Mouse (Mus musculus) kidney, adult 2 months (tissue): Measurements from ENCODE around the gene Pdzd2. TPM values are rescaled to one million over a fixed set of nuclear protein-coding genes. Genes with fewer than 3 reads are reported as not detected.

Experiments
- DNase-seq: peaks from one replicate; pipeline ENCODE4 v3.0.0; 2021
- H3K27ac ChIP-seq: fragments of 200-500 bp; 2 replicates; pipeline ENCODE4 v1.5.1; 2012; ENCODE audit warnings: low read depth, low read length, control low read depth, inconsistent platforms; ENCODE audit not compliant: insufficient read depth
- H3K27me3 ChIP-seq: fragments of 200-500 bp; replicated peaks from 2 replicates; pipeline ENCODE4 v1.6.1; 2012; ENCODE audit warnings: mild to moderate bottlenecking, moderate library complexity, low read length, inconsistent platforms; ENCODE audit not compliant: control insufficient read depth, insufficient read depth
- H3K36me3 ChIP-seq: fragments of 200-500 bp; 2 replicates; pipeline ENCODE4 v1.6.1; 2012; ENCODE audit warnings: mild to moderate bottlenecking, moderate library complexity, low read length, inconsistent platforms; ENCODE audit not compliant: control insufficient read depth, insufficient read depth
- H3K4me1 ChIP-seq: fragments of 200-500 bp; 2 replicates; pipeline ENCODE4 v1.6.1; 2011; ENCODE audit warnings: low read length; ENCODE audit not compliant: control insufficient read depth, insufficient read depth
- H3K4me3 ChIP-seq: fragments of 200-500 bp; 2 replicates; pipeline ENCODE4 v1.5.1; 2011; ENCODE audit warnings: mild to moderate bottlenecking, low read depth, low read length, control low read depth; ENCODE audit not compliant: insufficient read depth
- CTCF ChIP-seq: fragments of 200-500 bp; conservative IDR thresholded peaks from 2 replicates; pipeline ENCODE4 v1.5.1; 2011; ENCODE audit warnings: low read depth, mild to moderate bottlenecking, control low read depth, low read length, moderate library complexity, mixed read lengths; ENCODE audit not compliant: insufficient read depth, insufficient read length
- POLR2A ChIP-seq: fragments of 200-500 bp; IDR thresholded peaks from one replicate; pipeline ENCODE4 v1.6.1; 2011; ENCODE audit warnings: low read depth, low read length, control low read depth
- WGBS: fragments of 180-500 bp; shearing (Covaris S2); methylation state at CpG from one replicate; pipeline ENCODE4 v1.1.7; 2018; 5-methylcytosine and 5-hydroxymethylcytosine counted together
- polyA plus RNA-seq: library from polyadenylated mRNA; depleted of rRNA; stranded (reverse); fragments of >200 nt; gene quantifications from 2 replicates; pipeline ENCODE4 v1.2.3, GENCODE M21; 2012

Gene Pdzd2
- polyA plus RNA-seq, 1 experiment = 16.5 TPM

DNA sequence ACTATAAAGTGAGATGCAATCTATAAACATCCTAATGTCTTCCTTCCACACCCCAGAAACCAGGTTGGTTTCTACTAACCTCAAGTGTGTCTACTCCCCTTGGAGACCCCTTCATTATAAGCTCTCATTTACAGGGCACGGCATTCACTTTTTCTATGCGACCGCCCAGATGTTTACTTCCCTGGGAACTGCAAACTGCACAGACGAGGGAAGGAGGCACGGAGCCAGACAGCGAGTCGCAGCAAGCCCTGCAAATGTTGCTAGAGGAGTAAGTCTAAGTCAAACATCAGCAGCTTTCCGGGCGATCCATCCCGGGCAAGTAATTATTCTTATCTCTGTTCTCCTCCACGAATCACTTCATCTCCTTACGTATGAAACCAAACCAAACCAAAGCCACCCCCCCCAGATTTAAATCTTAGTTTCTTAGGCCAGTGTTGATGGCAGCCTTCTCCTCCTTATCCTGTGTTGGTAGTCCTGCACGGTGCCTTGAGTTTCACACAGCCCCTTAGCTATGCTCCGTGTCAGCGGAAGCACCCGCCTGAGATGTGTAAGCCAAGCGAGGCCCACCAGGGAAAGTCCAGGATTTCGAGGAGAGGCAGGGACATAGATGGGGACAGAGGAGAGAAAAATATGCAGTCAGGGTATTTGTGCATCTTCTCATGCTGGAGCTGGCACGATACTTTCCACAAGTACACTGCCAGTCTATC, 305.7 kb downstream of the Pdzd2 start:
- 54% methylated on average over 19 of the region's 19 CpGs for WGBS
- H3K4me1 ChIP-seq = peaks cover 17% of the 10 kb centered on the region

DNA sequence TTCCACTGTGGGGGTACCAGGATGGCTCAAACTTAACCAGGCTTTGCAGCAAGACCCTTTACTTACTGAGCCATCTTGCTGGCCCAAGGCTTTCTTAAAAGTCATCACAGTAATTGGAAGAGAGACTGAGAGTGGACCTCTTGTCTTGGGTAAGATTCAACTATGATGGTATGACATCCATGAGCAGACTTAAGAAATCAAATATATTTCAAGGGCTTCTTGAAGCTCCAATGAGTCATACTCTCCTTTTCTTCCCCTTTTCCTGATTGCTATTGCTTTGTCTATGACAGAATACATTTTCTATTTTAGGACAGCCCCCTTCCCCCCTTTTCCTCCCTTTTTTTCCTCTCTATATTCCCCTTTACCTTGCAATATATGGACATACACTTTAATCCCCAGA, 306.8 kb downstream of the Pdzd2 start:
- no peak for DNase-seq
- H3K27ac ChIP-seq = no peak overlapping the region
- H3K4me1 ChIP-seq = peaks cover 17% of the 10 kb centered on the region
- no peak overlapping the region for H3K4me3 ChIP-seq
- no peaks in the 10 kb centered on the region for H3K27me3 ChIP-seq
- no peaks in the 10 kb centered on the region for H3K36me3 ChIP-seq
- TF ChIP-seq CTCF (no peak), POLR2A (no peak)

More for the DNA sequence above, 305.7 kb downstream of the Pdzd2 start:
- Histone ChIP-seq H3K27ac (no peak overlapping the region), H3K36me3 (no peaks in the 10 kb centered on the region), H3K27me3 (no peaks in the 10 kb centered on the region), H3K4me3 (no peak overlapping the region)
- TF ChIP-seq CTCF = no peak
- no peak for TF ChIP-seq POLR2A
- DNase-seq = no peak

DNA sequence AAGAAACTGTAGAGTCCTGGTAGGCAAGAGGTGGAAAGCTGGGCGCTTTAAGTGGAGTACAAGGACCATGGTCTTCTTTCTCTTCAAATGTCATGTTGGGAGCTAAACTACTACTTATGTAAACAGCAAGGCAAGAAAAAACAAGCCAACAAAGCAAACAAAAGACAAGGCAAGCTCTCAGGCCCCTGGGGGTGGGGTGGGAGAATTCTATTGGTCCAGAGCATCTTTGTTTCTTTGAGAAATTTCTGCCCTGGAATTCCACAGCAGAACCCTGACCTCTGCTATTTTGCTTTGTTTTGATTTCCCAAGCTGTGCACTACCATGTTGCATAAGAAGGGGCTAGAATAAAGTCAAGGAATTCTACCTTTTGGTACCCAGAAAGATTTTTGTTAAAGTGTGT, 307.4 kb downstream of the Pdzd2 start:
- no peaks in the 10 kb centered on the region for H3K27me3 ChIP-seq
- H3K36me3 ChIP-seq = no peaks in the 10 kb centered on the region
- no peak overlapping the region; the same call in 1 of the 2 replicates for H3K27ac ChIP-seq
- DNase-seq = peak; percentile 56
- TF ChIP-seq POLR2A (no peak), CTCF (no peak)
- peaks cover 17% of the 10 kb centered on the region for H3K4me1 ChIP-seq
- 95% methylated on average over 1 of the region's 1 CpGs for WGBS
- no peak overlapping the region for H3K4me3 ChIP-seq

DNA sequence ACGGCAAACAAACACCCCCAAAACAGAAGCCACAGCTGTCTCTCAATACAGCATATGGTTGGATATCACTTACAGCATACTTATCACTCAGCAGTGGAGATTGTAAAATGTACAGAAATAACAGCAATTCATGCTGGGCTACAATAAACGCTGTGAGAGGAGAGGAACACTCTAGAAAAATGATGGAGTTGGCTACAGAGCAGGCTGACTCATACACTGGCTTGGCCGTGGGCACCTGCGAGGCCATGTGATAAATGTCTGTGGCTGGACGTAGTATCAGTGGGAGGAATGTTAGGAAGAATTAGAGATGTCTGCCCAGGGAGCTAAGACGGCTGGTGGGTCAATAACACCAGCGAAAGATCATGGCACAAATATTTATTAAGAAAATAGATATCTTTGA, 308.0 kb downstream of the Pdzd2 start:
- no peak for DNase-seq
- H3K36me3 ChIP-seq = no peaks in the 10 kb centered on the region
- H3K27me3 ChIP-seq = no peaks in the 10 kb centered on the region
- peaks cover 17% of the 10 kb centered on the region for H3K4me1 ChIP-seq
- H3K4me3 ChIP-seq = no peak overlapping the region
- H3K27ac ChIP-seq = no peak overlapping the region
- no peak for TF ChIP-seq POLR2A
- WGBS = 56% methylated on average over 7 of the region's 7 CpGs

DNA sequence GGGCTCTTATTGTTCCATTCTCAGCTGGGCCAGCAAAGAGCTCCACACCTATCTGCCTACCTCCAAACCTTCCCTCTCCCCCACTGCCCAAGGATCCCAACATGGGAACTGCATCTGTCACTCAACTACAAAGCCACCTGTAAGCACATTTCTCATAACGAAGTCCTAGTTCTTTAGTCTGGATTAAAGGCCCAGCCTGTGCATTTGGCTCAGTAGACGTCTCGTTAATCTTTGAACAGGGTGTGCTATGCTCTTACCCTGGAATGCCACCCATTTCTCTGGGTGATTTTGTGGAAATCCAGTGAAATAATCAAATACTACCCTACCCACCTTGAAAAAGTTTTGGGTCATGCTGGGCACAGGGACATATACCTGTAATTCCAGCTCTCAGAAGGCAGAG, 308.5 kb downstream of the Pdzd2 start:
- H3K4me1 ChIP-seq = peaks cover 17% of the 10 kb centered on the region
- no peak for TF ChIP-seq POLR2A
- no peak for TF ChIP-seq CTCF
- H3K27ac ChIP-seq = no peak overlapping the region; the same call in 1 of the 2 replicates

DNA sequence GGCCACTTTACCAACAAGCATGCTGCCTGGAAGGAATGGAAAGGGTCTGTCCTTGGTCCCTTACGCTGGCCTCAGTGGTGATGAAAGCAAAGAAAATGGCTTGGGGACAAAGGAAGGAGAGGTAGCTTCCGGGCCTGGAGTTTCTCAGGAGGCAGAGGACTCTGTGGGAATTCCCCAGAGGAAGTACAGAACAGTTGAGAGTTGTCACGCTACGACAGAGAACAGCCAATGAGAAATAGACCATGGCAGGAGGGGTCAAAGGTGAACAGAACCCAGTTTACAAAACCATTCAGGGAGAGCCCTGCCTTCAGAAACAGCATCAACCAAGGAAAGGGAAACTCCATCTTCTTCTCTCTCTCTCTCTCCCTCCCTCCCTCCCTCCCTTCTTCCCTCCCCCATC, 309.1 kb downstream of the Pdzd2 start:
- Histone ChIP-seq H3K27ac (no peak overlapping the region), H3K27me3 (no peaks in the 10 kb centered on the region), H3K36me3 (no peaks in the 10 kb centered on the region), H3K4me3 (no peak overlapping the region), H3K4me1 (peaks cover 17% of the 10 kb centered on the region)
- 47% methylated on average over 4 of the region's 4 CpGs for WGBS
- TF ChIP-seq POLR2A (no peak), CTCF (no peak)
- peak; percentile 31 for DNase-seq

More for the DNA sequence above, 308.5 kb downstream of the Pdzd2 start:
- DNase-seq = peak; percentile 70
- H3K36me3 ChIP-seq = no peaks in the 10 kb centered on the region
- no peak overlapping the region for H3K4me3 ChIP-seq
- H3K27me3 ChIP-seq = no peaks in the 10 kb centered on the region
- 55% methylated on average over 3 of the region's 3 CpGs for WGBS

DNA sequence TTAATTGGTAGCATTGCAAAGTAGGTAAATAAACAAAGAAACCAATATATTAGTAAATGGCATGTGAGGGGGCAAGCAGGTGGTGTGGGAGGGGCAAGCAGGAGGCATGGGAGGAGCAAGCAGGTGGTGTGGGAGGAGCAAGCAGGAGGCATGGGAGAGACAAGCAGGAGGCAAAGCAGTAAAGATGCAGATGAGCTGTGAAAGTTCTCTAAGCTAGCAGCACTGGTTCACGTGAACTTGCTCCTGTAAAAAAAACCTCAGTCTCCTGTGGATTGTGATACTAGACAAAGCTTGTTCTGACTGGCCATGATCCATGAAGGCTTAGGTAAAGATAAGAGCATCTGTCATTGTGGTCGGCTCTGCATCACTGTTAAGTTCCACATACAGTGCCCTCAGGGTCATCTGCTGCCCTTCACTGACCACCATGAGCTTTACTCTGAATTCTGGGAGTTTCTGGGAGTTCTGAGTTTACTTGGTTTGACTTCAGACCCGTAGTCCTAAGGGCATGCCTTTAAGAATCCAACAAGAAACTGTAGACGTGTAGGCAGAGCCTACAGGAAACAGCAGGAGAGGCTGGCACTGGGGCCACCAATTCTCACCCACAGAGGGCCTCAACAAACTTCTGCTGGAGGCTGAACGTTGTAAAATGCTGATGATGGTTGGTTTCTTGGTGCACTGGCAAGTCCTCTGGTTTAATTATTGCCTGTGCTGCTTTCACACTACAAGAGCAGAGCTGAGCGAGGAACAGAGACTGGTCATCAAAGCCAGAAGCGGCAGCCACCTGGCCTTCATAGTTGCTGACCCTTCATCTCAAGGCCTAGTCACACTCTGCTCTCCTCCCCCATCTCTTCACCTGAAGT, 309.9 kb downstream of the Pdzd2 start:
- DNase-seq = peak; percentile 80
- Histone ChIP-seq H3K36me3 (no peaks in the 10 kb centered on the region), H3K27me3 (no peaks in the 10 kb centered on the region), H3K4me3 (no peak overlapping the region), H3K27ac (0 out of 2 replicates have a peak overlapping the region, but pooled peaks have one; percentile 20), H3K4me1 (peaks cover 17% of the 10 kb centered on the region)
- 44% methylated on average over 7 of the region's 7 CpGs for WGBS
- TF ChIP-seq POLR2A (no peak), CTCF (no peak)
